Mouse (Mus musculus) limb, embryonic 15.5 days (tissue): ENCODE results near the gene Fscn2. TPM values are rescaled to one million over a fixed set of nuclear protein-coding genes. Genes with fewer than 3 reads are reported as not detected.

Source experiments
- ATAC-seq: fragments of 200-750 bp; cut with Nextera tagmentation; 2 replicates; pipeline ENCODE4 v1.8.0; 2017; ENCODE audit warnings: low read depth, moderate TSS enrichment; ENCODE audit not compliant: insufficient number of reproducible peaks, low FRiP score, low TSS enrichment
- H3K27ac ChIP-seq: fragments of 300-500 bp; sonication (generic); 2 replicates; pipeline ENCODE4 v1.5.1; 2015; ENCODE audit warnings: moderate library complexity, mild to moderate bottlenecking, inconsistent platforms
- H3K27me3 ChIP-seq: fragments of 300-500 bp; sonication (generic); 2 replicates; pipeline ENCODE4 v1.6.1; 2015; ENCODE audit warnings: inconsistent platforms
- H3K36me3 ChIP-seq: fragments of 300-500 bp; sonication (generic); 2 replicates; pipeline ENCODE4 v1.6.1; 2015; ENCODE audit warnings: inconsistent platforms
- H3K4me1 ChIP-seq: fragments of 300-500 bp; sonication (generic); 2 replicates; pipeline ENCODE4 v1.6.1; 2015; ENCODE audit warnings: inconsistent platforms
- H3K4me2 ChIP-seq: fragments of 300-500 bp; sonication (generic); 2 replicates; pipeline ENCODE4 v1.6.1; 2015; ENCODE audit warnings: mild to moderate bottlenecking, inconsistent platforms
- H3K4me3 ChIP-seq: fragments of 300-500 bp; sonication (generic); 2 replicates; pipeline ENCODE4 v1.5.1; 2015; ENCODE audit warnings: mild to moderate bottlenecking, inconsistent platforms
- H3K9ac ChIP-seq: fragments of 300-500 bp; sonication (generic); 2 replicates; pipeline ENCODE4 v1.6.1; 2015; ENCODE audit warnings: inconsistent platforms
- H3K9me3 ChIP-seq: fragments of 300-500 bp; sonication (generic); 2 replicates; pipeline ENCODE4 v1.6.1; 2016; ENCODE audit warnings: inconsistent platforms
- WGBS: fragments of 180-500 bp; shearing (Covaris S2); methylation state at CpG from one replicate; pipeline ENCODE4 v1.1.7; 2015; 5-methylcytosine and 5-hydroxymethylcytosine counted together
- polyA plus RNA-seq: library from polyadenylated mRNA; unstranded; fragments of >200 nt; fragmentation: Nextera tagmentation; extraction: Ambion mirVana; gene quantifications from 2 replicates; pipeline ENCODE4 v1.2.1, GENCODE M21; 2015

Gene Fscn2
- polyA plus RNA-seq, 1 experiment from 2014 or later = 0.79 TPM

DNA sequence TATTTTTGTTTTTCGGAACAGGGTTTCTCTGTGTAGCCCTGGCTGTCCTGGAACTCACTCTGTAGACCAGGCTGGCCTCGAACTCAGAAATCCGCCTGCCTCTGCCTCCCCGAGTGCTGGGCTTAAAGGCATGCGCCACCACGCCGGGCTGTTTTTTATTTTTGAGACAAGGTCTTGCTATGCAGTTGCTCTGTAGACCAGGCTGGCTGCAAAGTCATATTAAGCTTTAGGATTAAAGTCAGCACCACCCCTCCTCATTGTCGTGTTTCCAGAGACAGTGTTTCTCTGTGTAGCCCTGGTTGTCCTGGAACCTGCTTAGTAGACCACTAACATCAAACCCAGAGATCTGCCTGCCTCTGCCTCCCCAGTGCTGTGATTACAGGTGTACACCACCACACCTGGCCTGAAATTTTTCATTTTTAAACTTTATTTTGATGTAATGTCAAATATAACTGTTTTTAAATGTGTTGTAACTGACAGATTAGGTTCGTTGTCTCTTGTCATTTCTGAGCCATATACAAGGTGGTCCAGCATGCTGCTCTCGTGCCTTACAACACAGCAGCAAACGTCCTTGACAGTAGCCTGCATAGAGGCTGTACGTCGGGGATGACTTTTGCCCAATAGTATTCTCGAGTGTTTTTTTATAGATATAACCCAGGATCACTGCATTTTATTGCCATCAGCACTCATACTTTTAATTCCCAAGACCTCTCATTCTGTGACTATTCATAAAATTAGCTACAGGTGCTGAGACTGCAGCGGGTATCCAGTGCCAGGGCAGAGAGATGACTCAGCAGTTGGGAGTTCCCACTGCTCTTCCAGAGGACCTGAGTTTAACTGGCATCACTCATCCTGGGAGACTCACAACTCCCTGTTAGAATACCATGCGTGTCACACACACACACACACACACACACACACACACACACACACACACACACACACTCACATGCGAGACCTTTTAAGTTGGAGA lies 6.7 kb upstream of the Fscn2 start:
- Histone ChIP-seq H3K9me3 (no peaks in the 10 kb centered on the region), H3K4me2 (no peak overlapping the region), H3K36me3 (no peaks in the 10 kb centered on the region), H3K9ac (no peak overlapping the region), H3K4me3 (no peak overlapping the region), H3K4me1 (peaks cover 77% of the 10 kb centered on the region), H3K27ac (no peak overlapping the region), H3K27me3 (no peaks in the 10 kb centered on the region)
- ATAC-seq = no peak
- WGBS = 78% methylated on average over 17 of the region's 17 CpGs

DNA sequence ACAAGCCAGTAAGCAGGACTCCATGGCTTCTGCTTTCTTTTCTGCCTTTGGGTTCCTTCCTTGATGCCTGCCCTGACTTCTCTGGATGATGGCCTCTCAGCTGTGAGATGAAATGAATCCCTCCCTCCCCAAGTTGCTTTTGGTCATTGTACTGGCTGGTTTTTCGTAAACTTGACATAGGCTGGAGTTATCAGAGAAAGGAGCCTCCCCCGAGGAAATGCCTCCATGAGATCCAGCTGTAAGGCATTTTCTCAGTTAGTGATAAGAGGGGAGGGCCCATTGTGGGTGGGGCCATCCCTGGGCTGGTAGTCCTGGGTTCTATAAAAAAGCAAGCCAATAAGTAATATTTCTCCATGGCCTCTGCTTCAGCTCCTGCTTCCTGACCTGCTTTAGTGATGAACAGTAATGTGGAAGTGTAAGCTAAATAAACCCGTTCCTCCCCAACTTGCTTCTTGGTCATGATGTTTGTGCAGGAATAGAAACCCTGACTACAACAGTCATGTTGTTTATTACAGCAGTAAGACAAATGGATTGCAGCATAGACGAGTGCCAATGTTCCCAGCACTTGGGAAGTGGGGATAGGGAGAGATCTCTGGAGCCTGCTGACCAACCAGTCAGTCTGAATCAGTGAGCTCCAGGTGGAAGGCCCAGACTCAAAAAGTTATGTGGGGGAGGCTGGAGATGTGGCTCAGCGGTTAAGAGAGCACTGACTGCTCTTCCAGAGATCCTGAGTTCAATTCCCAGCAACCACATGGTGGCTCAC lies 5.9 kb upstream of the Fscn2 start:
- no peak overlapping the region for H3K27ac ChIP-seq
- H3K36me3 ChIP-seq = no peaks in the 10 kb centered on the region
- no peak for ATAC-seq
- no peak overlapping the region for H3K4me2 ChIP-seq
- H3K4me1 ChIP-seq = peaks cover 77% of the 10 kb centered on the region
- H3K4me3 ChIP-seq = no peak overlapping the region
- WGBS = 62% methylated on average over 5 of the region's 5 CpGs
- H3K9me3 ChIP-seq = no peaks in the 10 kb centered on the region
- no peaks in the 10 kb centered on the region for H3K27me3 ChIP-seq
- H3K9ac ChIP-seq = no peak overlapping the region

GRCm38 (mm10) chr11:120356319-120356840 lies 5.0 kb upstream of the Fscn2 start:
- Histone ChIP-seq H3K27me3 (no peaks in the 10 kb centered on the region), H3K27ac (no peak overlapping the region), H3K4me2 (no peak overlapping the region), H3K9ac (no peak overlapping the region), H3K36me3 (no peaks in the 10 kb centered on the region), H3K4me1 (peaks cover 77% of the 10 kb centered on the region), H3K9me3 (no peaks in the 10 kb centered on the region), H3K4me3 (no peak overlapping the region)
- ATAC-seq = no peak
- WGBS = 83% methylated on average over 15 of the region's 15 CpGs

- 92% methylated on average over 4 of the region's 4 CpGs for WGBS
- no peak overlapping the region for H3K27ac ChIP-seq
- no peak overlapping the region for H3K9ac ChIP-seq
- H3K9me3 ChIP-seq = no peaks in the 10 kb centered on the region
- no peaks in the 10 kb centered on the region for H3K36me3 ChIP-seq
- ATAC-seq = no peak
- H3K27me3 ChIP-seq = no peaks in the 10 kb centered on the region
- H3K4me2 ChIP-seq = no peak overlapping the region
- peaks cover 76% of the 10 kb centered on the region for H3K4me1 ChIP-seq
- no peak overlapping the region for H3K4me3 ChIP-seq
These were observed 4.4 kb upstream of the Fscn2 start for GRCm38 (mm10) chr11:120356900-120357299.

- Histone ChIP-seq H3K27ac (peak overlapping the region; percentile 82), H3K4me3 (no peak overlapping the region), H3K27me3 (no peaks in the 10 kb centered on the region), H3K9ac (no peak overlapping the region), H3K4me2 (peak overlapping the region; percentile 31), H3K4me1 (peaks cover 66% of the 10 kb centered on the region), H3K36me3 (no peaks in the 10 kb centered on the region), H3K9me3 (no peaks in the 10 kb centered on the region)
- ATAC-seq = peak; percentile 43; the same call in 1 of the 2 replicates
- WGBS = 13% methylated on average over 10 of the region's 10 CpGs
These were observed 3.4 kb upstream of the Fscn2 start for GRCm38 (mm10) chr11:120357791-120358401.

- no peak for ATAC-seq
- H3K9ac ChIP-seq = no peak overlapping the region
- H3K27me3 ChIP-seq = no peaks in the 10 kb centered on the region
- no peaks in the 10 kb centered on the region for H3K36me3 ChIP-seq
- peak overlapping the region; percentile 82; the same call in 1 of the 2 replicates for H3K27ac ChIP-seq
- H3K4me1 ChIP-seq = peaks cover 55% of the 10 kb centered on the region
- H3K4me3 ChIP-seq = no peak overlapping the region
- H3K9me3 ChIP-seq = no peaks in the 10 kb centered on the region
- H3K4me2 ChIP-seq = no peak overlapping the region
- 74% methylated on average over 6 of the region's 6 CpGs for WGBS
These were observed 1.9 kb upstream of the Fscn2 start for GRCm38 (mm10) chr11:120359391-120359790.

DNA sequence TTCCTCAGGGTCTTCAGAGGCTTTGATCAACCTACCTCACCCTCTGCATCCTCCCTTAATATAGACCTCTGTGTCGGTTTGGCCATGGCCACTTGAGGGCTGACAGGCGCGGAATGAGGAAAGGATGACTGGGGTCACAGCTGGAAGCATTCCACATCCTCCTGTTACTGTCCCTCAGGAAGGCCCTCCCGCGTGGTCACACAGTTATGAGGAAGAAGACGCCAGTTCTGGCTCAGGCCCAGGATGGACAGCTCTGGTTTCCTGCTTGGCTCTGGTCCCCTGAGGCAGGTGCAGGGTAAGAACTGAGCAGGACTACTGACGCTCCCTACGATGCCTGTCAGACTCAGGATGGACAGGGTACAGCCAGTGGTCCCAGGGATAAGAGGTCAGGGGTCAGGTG lies 1.3 kb upstream of the Fscn2 start:
- Histone ChIP-seq H3K9ac (no peak overlapping the region), H3K4me1 (peaks cover 55% of the 10 kb centered on the region), H3K36me3 (no peaks in the 10 kb centered on the region), H3K4me2 (no peak overlapping the region), H3K4me3 (no peak overlapping the region), H3K27ac (no peak overlapping the region), H3K27me3 (no peaks in the 10 kb centered on the region), H3K9me3 (no peaks in the 10 kb centered on the region)
- ATAC-seq = no peak
- 41% methylated on average over 8 of the region's 8 CpGs for WGBS

DNA sequence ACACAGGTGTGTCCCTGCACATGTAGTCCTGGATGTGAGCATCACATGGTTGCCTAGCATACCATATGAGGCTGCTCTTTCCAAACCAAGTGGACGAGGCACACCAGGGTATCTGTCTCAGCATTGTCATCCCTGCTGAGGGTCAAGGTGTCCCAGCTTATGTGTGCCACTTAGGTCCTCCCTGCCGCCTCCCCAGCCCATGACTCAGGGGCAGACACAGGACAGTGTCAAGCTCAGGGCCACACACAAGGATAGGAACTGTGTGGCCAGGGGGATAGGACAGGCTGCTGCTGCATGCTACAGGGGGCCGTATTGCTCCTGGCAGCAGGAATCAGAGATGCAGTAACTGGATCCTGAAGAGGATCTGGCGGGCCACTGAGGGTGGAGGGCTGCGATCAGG lies 579 bp upstream of the Fscn2 start:
- WGBS = 59% methylated on average over 5 of the region's 5 CpGs
- no peaks in the 10 kb centered on the region for H3K27me3 ChIP-seq
- H3K4me2 ChIP-seq = no peak overlapping the region
- no peaks in the 10 kb centered on the region for H3K9me3 ChIP-seq
- H3K9ac ChIP-seq = no peak overlapping the region
- peaks cover 50% of the 10 kb centered on the region for H3K4me1 ChIP-seq
- H3K36me3 ChIP-seq = no peaks in the 10 kb centered on the region
- H3K4me3 ChIP-seq = no peak overlapping the region
- no peak for ATAC-seq
- no peak overlapping the region for H3K27ac ChIP-seq

DNA sequence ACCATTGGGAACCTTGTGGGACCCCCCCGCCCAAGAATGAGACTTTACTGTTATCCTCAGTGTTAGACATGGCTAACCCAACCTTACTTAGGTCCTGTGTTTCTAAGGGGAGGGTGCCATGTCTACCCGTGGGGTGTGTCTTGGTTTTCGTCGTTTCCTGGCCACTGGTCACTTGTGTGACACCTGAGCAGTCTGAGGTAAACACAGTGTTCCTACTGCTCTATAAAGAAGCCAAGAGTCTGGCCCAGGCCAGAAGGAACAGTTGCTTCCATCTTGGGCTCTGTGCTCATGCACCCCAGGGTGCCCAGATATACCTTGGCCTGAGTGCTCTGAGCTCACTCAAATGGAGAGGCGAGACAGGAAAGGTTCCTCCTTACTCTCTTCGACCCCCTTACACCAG lies 1.6 kb downstream of the Fscn2 start:
- WGBS = 82% methylated on average over 6 of the region's 6 CpGs
- H3K27ac ChIP-seq = no peak overlapping the region
- peaks cover 35% of the 10 kb centered on the region for H3K4me1 ChIP-seq

DNA sequence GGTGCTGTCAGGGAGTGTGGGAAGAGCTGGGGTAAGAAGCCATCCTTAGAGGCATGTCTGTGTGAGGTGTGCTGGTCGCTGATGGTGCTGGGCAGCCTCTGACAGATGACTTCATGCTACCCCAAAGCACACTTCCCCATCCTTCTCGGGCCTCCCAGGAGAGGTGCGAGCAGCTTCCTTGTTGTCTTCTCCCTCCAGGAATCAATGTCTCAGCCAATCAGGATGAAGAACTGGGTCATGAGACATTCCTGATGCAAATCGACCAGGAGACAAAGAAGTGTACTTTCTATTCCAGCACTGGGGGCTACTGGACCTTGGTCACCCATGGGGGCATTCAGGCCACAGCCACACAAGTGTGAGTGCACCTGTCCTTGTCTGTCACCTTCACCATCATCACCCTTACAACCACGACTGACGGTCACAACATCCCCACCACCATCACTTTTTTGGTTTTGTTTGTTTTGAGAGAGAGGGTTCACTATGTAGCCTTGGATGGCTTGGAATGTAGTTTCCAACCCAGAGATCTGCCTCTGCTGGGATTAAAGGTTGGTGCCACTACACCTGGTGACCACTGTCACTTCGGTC lies 5.2 kb downstream of the Fscn2 start:
- ATAC-seq = no peak
- Histone ChIP-seq H3K27me3 (no peaks in the 10 kb centered on the region), H3K36me3 (peaks cover 33% of the 10 kb centered on the region), H3K4me1 (peaks cover 9% of the 10 kb centered on the region), H3K9ac (no peak overlapping the region), H3K9me3 (no peaks in the 10 kb centered on the region), H3K4me2 (no peak overlapping the region), H3K4me3 (no peak overlapping the region), H3K27ac (no peak overlapping the region)
- 36% methylated on average over 7 of the region's 7 CpGs for WGBS

More for the DNA sequence above, 1.6 kb downstream of the Fscn2 start:
- H3K4me2 ChIP-seq = no peak overlapping the region
- no peaks in the 10 kb centered on the region for H3K27me3 ChIP-seq
- H3K4me3 ChIP-seq = no peak overlapping the region
- H3K9me3 ChIP-seq = no peaks in the 10 kb centered on the region
- no peaks in the 10 kb centered on the region for H3K36me3 ChIP-seq
- no peak overlapping the region for H3K9ac ChIP-seq
- ATAC-seq = no peak

DNA sequence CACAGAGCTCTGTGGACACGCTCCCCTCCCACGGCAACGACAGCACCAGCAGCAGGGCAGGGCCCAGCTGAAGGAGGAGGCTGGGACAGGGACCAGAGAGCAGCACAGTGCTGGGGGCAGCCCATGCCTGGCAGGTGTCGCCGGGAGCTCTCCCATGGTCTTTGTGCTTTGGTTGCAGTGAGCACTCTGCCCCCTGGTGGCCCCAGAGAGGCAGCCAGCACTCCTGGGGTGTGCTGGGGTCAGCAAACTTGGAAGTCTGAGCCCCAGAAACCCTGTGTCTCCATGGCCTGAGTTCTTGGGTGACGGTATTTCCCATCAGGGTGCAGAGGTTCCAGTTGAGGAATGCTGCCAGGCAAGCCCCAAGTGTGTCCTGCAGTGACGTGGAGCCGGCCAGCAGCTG lies 8.3 kb downstream of the Fscn2 start:
- no peaks in the 10 kb centered on the region for H3K9me3 ChIP-seq
- ATAC-seq = no peak
- H3K4me1 ChIP-seq = peaks cover 21% of the 10 kb centered on the region
- no peak overlapping the region for H3K9ac ChIP-seq
- no peak overlapping the region for H3K27ac ChIP-seq
- H3K4me3 ChIP-seq = no peak overlapping the region
- no peak overlapping the region for H3K4me2 ChIP-seq
- H3K27me3 ChIP-seq = no peaks in the 10 kb centered on the region
- 33% methylated on average over 8 of the region's 8 CpGs for WGBS
- H3K36me3 ChIP-seq = peaks cover 64% of the 10 kb centered on the region
